Mouse (Mus musculus) thymus, adult 2 months (tissue): ENCODE data around the gene Msrb3.

Experiments used
- CTCF ChIP-seq: fragments of 200-500 bp; IDR thresholded peaks from 2 replicates; pipeline ENCODE4 v1.5.1; 2012; ENCODE audit warnings: mild to moderate bottlenecking, control low read depth, low read length, moderate library complexity, borderline replicate concordance; ENCODE audit not compliant: control insufficient read depth, poor library complexity, insufficient read depth; ENCODE audit errors: extremely low read depth
- POLR2A ChIP-seq: fragments of 200-500 bp; IDR thresholded peaks from 2 replicates; pipeline ENCODE4 v1.6.1; 2012; ENCODE audit warnings: mild to moderate bottlenecking, low read length, control low read depth, moderate library complexity; ENCODE audit not compliant: control insufficient read depth, poor library complexity, insufficient read depth; ENCODE audit errors: extremely low read depth

DNA sequence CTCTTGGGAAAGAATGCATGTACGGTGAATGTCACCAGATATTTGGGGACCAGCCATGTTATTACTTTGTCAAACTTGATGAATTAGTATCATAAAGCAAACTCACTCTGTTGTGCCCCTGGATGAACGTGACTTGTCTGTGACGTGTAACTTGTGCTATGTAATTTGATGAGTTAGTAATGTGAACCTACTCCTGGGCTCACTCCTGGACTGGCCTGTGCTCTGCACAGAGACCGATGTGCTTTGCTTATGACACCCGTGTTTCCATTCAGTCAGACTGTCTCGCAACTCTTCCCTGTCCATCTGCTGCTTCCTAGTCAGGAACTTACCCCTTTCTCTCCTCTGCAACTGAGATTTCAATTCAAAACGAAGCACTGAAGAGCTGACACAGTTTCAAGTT lies 15.4 kb upstream of the Msrb3 start:
- no peak for TF ChIP-seq CTCF
- no peak for TF ChIP-seq POLR2A
